ENCODE assay signal across 8 mouse cellular contexts in the genomic region with DNA sequence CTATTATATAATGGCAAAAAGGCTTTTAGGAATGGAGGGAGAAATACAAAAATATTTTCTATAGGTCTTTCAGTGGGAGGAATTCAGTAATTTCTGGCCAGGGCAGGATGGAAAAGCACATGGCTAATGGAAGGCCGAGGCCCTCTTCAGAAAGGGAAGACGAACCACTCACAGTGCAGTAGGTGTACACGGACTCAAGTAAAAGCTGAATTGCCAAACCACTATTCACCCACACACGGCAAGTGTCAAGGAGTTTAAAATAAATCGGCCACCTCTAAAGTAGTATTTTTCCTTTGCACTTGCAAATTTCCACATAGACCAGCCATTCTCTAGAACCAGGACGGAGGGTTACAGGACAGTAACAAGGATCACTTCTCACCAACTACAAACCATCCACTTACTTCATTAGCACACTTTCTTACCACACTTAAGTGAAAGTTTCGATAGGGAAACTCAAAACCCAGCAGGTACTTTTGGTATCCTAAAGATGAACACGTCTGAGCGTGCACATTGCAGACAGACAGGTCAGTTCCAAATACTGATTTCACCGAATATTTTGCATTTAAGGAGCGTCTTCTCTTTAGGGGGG. TPM values are rescaled to one million over a fixed set of nuclear protein-coding genes. Genes with fewer than 3 reads are reported as not detected.
DNase-seq lines count a peak whose midpoint lies in the region; ATAC-seq lines count a peak whose summit lies in the region.

No protein-coding gene starts in this region.

- peak overlapping the region; percentile 100 for H3K27ac ChIP-seq in heart, embryonic 10.5 days
- peak overlapping the region; percentile 63 for H3K27ac ChIP-seq in macrophage

- H3K4me3 ChIP-seq in heart, embryonic 10.5 days, result peak overlapping the region; percentile 99
- peak overlapping the region; percentile 69 for H3K4me3 ChIP-seq in macrophage (ENCODE audit: inconsistent target)

- peaks cover 25% of the 10 kb centered on the region for H3K36me3 ChIP-seq in heart, embryonic 10.5 days
- H3K36me3 ChIP-seq in macrophage (ENCODE audit: inconsistent target), result 0 out of 2 replicates have a peak, but pooled peaks cover 5% of the 10 kb centered on the region

- H3K4me1 ChIP-seq in heart, embryonic 10.5 days, result peaks cover 9% of the 10 kb centered on the region; the same call in 1 of the 2 replicates

- no peaks in the 10 kb centered on the region for H3K9me3 ChIP-seq in heart, embryonic 10.5 days

- H3K27me3 ChIP-seq in heart, embryonic 10.5 days (ENCODE audit: insufficient read depth, poor library complexity, severe bottlenecking), result no peaks in the 10 kb centered on the region

- 29% methylated on average over 11 of the region's 11 CpGs for WGBS in heart, embryonic 10.5 days
- 6% methylated on average over 11 of the region's 11 CpGs for WGBS in macrophage (ENCODE audit: missing documents)

- peaks cover 54% of the 10 kb centered on the region for H3K79me2 ChIP-seq in macrophage (ENCODE audit: inconsistent target)

- peak; percentile 53 for ATAC-seq in granulocyte monocyte progenitor cell, adult 5-6 weeks (replicated peaks; ENCODE audit: poor library complexity, severe bottlenecking)

- DNase-seq in heart, embryonic 10.5 days (ENCODE audit: low spot score), result no peak
- DNase-seq in heart, adult 9 months (ENCODE audit: low spot score in 2 of 2), result no peak
- DNase-seq in NIH3T3 (ENCODE audit: low read depth), result peak; percentile 22
- no peak for DNase-seq in right cerebral cortex, postnatal 4 days
- DNase-seq in ovary, postnatal 10 days (ENCODE audit: low spot score), result no peak
- no peak for DNase-seq in spleen, adult 12 weeks (ENCODE audit: low spot score)

RNA-seq across cellular contexts. Expression of a gene that starts 1.2 kb away (rescaled TPM):
- 60.5 and 67.7 TPM in 2 replicates for polyA plus RNA-seq in heart, embryonic 10.5 days (2016; fragmentation: Nextera tagmentation; extraction: Ambion mirVana)
- total RNA-seq in granulocyte monocyte progenitor cell, adult 5-6 weeks (2014; fragmentation: Nextera tagmentation), result 123 and 142 TPM in 2 replicates
- 119 and 134 TPM in 2 replicates for total RNA-seq in granulocyte monocyte progenitor cell, adult 5-6 weeks (2017)
- 100 to 1,000 TPM in 12 of 26 experiments, 10 to 100 TPM in 14; 29.0 to 143 (median 86.4) TPM for total RNA-seq in macrophage (2018; cell fraction: chromatin; rRNA removed)
- total RNA-seq in macrophage (2018; cell fraction: cytosol; rRNA removed), result 10 to 100 TPM; 41.8 to 72.5 (median 57.5) TPM
- total RNA-seq in macrophage (2018; cell fraction: nucleus; rRNA removed), result 100 to 1,000 TPM in 2 of 26 experiments, 10 to 100 TPM in 24; 32.3 to 124 (median 65.5) TPM
- polyA plus RNA-seq in macrophage (2018), result 25.1 to 51.3 TPM (median 32.1 TPM) in 3 replicates

RNA-seq across cellular contexts. Expression of a gene that starts 59.4 kb away (rescaled TPM):
- polyA plus RNA-seq in heart, embryonic 10.5 days (2016; fragmentation: Nextera tagmentation; extraction: Ambion mirVana), result not detected in 2 replicates
- not detected in 2 replicates for total RNA-seq in granulocyte monocyte progenitor cell, adult 5-6 weeks (2014; fragmentation: Nextera tagmentation)
- not detected in 2 replicates for total RNA-seq in granulocyte monocyte progenitor cell, adult 5-6 weeks (2017)
- total RNA-seq in macrophage (2018; cell fraction: chromatin; rRNA removed), result not detected
- total RNA-seq in macrophage (2018; cell fraction: cytosol; rRNA removed), result not detected
- total RNA-seq in macrophage (2018; cell fraction: nucleus; rRNA removed), result not detected
- not detected in 3 replicates for polyA plus RNA-seq in macrophage (2018)
